Mouse (Mus musculus): ENCODE measurements at regions not wholly inside any gene's neighbourhood (a gene's known extent, or its start where the extent isn't known, plus 50 kb on each side); places are given as distances from the start of the nearest gene placed in this dataset.

DNA sequence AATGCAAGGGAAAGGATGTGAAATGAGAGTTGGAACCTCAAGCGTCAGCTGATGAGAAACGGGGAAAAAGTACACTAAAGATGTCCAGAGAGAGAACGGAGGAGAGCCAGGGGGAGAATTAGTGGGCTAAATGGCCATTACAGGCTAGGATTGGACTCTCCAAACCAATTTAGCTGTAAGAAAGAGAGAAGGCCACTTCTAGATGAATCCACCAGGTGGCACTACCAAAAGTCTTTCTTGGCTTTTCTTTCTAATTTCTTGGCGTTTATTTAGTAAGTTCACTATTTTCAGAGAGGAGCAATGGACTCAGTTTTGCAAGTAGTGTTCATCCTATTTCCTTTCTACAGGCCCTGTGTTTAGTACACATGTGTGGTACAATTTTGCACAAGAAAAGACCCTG lies 97.6 kb downstream of the Arrdc4 start:
- H3K36me3 ChIP-seq (ENCODE audit: control insufficient read depth, insufficient read depth, low read length, poor library complexity, severe bottlenecking): no peaks in the 10 kb centered on the region
- H3K4me3 ChIP-seq (ENCODE audit: insufficient read depth in 1 of 2, low read depth in 1 of 2, low read length in 2 of 2, poor library complexity in 1 of 2, severe bottlenecking in 1 of 2): no peak overlapping the region
- no peaks in the 10 kb centered on the region for H3K4me1 ChIP-seq (ENCODE audit: control insufficient read depth in 2 of 2, insufficient read depth in 2 of 2, low read length in 2 of 2, poor library complexity in 1 of 2)
- H3K9me3 ChIP-seq (ENCODE audit: control insufficient read depth, insufficient read depth, low read depth, low read length): no peaks in the 10 kb centered on the region
- H3K27ac ChIP-seq (ENCODE audit: insufficient read depth, low read depth, low read length, poor library complexity, severe bottlenecking): no peak overlapping the region
- in situ Hi-C loops (cut with MboI; ENCODE audit: low sequenced_read_pairs in 2 of 2, unreplicated experiment in 2 of 2): no loop called here
- H3K9ac ChIP-seq (ENCODE audit: insufficient read depth, low read depth, low read length, poor library complexity, severe bottlenecking): no peak overlapping the region
- no peak for DNase-seq (ENCODE audit: low read depth, low spot score)
- TF ChIP-seq ZC3H11A (IDR thresholded peaks at IDR 0.05; ENCODE audit: borderline replicate concordance, low read depth, low read length) (no peak), CHD2 (IDR thresholded peaks at IDR 0.05; ENCODE audit: low read depth, low read length) (no peak), ZNF384 (IDR thresholded peaks at IDR 0.05; ENCODE audit: low read depth, low read length) (no peak), HCFC1 (IDR thresholded peaks at IDR 0.05; ENCODE audit: borderline replicate concordance, insufficient read depth, low read length) (no peak), MAFK (IDR thresholded peaks at IDR 0.05; ENCODE audit: insufficient read depth, low read depth, low read length) (no peak)

DNA sequence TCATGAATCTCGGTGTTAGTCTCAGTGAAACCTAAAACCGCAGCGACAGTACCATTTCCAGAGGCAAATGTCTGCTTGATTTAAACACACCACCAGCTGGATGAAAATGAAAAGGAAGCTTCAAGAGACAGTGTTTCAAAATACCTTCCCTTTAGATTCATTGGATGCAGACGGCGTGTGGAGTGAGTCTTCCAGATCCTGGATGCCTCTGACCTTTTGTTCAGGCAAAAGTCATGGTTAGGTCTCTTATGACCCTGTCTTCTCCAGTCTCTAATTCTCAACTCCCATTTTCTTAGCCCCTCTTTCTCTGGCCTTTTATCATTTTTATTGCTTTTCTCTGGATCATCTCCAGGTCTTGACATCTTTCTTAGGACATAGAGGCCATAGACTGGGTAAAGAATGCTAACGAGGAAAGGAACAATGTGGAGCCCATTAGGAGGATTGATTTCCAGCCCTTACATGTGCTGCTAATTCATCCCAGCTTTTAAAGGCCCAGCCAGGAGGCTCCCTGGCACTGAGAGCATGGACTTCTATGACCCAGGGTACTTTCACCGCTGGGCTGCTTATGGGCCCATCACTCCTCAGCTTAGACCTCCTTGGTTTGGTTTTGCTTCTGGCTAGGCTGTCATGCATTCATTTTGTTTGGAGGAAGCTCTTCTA lies 111.4 kb downstream of the Arrdc4 start:
- TF ChIP-seq ZNF384 (IDR thresholded peaks at IDR 0.05; ENCODE audit: low read depth, low read length) (no peak), CHD2 (IDR thresholded peaks at IDR 0.05; ENCODE audit: low read depth, low read length) (no peak), ZC3H11A (IDR thresholded peaks at IDR 0.05; ENCODE audit: borderline replicate concordance, low read depth, low read length) (no peak), HCFC1 (IDR thresholded peaks at IDR 0.05; ENCODE audit: borderline replicate concordance, insufficient read depth, low read length) (no peak), MAFK (IDR thresholded peaks at IDR 0.05; ENCODE audit: insufficient read depth, low read depth, low read length) (no peak)
- H3K4me1 ChIP-seq (ENCODE audit: control insufficient read depth in 2 of 2, insufficient read depth in 2 of 2, low read length in 2 of 2, poor library complexity in 1 of 2): no peaks in the 10 kb centered on the region
- H3K9ac ChIP-seq (ENCODE audit: insufficient read depth, low read depth, low read length, poor library complexity, severe bottlenecking): no peak overlapping the region
- H3K27ac ChIP-seq (ENCODE audit: insufficient read depth, low read depth, low read length, poor library complexity, severe bottlenecking): no peak overlapping the region
- no peak for DNase-seq (ENCODE audit: low read depth, low spot score)
- in situ Hi-C loops (cut with MboI; ENCODE audit: low sequenced_read_pairs in 2 of 2, unreplicated experiment in 2 of 2): no loop called here
- no peaks in the 10 kb centered on the region for H3K9me3 ChIP-seq (ENCODE audit: control insufficient read depth, insufficient read depth, low read depth, low read length)
- no peak overlapping the region for H3K4me3 ChIP-seq (ENCODE audit: insufficient read depth in 1 of 2, low read depth in 1 of 2, low read length in 2 of 2, poor library complexity in 1 of 2, severe bottlenecking in 1 of 2)
- no peaks in the 10 kb centered on the region for H3K36me3 ChIP-seq (ENCODE audit: control insufficient read depth, insufficient read depth, low read length, poor library complexity, severe bottlenecking)

- H3K4me3 ChIP-seq (ENCODE audit: insufficient read depth in 1 of 2, low read depth in 1 of 2, low read length in 2 of 2, poor library complexity in 1 of 2, severe bottlenecking in 1 of 2): no peak overlapping the region
- no peaks in the 10 kb centered on the region for H3K4me1 ChIP-seq (ENCODE audit: control insufficient read depth in 2 of 2, insufficient read depth in 2 of 2, low read length in 2 of 2, poor library complexity in 1 of 2)
- H3K36me3 ChIP-seq (ENCODE audit: control insufficient read depth, insufficient read depth, low read length, poor library complexity, severe bottlenecking): no peaks in the 10 kb centered on the region
- no peak for DNase-seq (ENCODE audit: low read depth, low spot score)
- H3K9me3 ChIP-seq (ENCODE audit: control insufficient read depth, insufficient read depth, low read depth, low read length): no peaks in the 10 kb centered on the region
- TF ChIP-seq ZC3H11A (IDR thresholded peaks at IDR 0.05; ENCODE audit: borderline replicate concordance, low read depth, low read length) (no peak), CHD2 (IDR thresholded peaks at IDR 0.05; ENCODE audit: low read depth, low read length) (no peak), MAFK (IDR thresholded peaks at IDR 0.05; ENCODE audit: insufficient read depth, low read depth, low read length) (no peak), HCFC1 (IDR thresholded peaks at IDR 0.05; ENCODE audit: borderline replicate concordance, insufficient read depth, low read length) (no peak), ZNF384 (IDR thresholded peaks at IDR 0.05; ENCODE audit: low read depth, low read length) (no peak)
- no peak overlapping the region for H3K27ac ChIP-seq (ENCODE audit: insufficient read depth, low read depth, low read length, poor library complexity, severe bottlenecking)
- H3K9ac ChIP-seq (ENCODE audit: insufficient read depth, low read depth, low read length, poor library complexity, severe bottlenecking): no peak overlapping the region
- in situ Hi-C loops (cut with MboI; ENCODE audit: low sequenced_read_pairs in 2 of 2, unreplicated experiment in 2 of 2): no loop called here
These were observed 128.0 kb downstream of the Arrdc4 start for GRCm38 (mm10) chr7:68621080-68621479.

GRCm38 (mm10) chr7:68610499-68610898 lies 138.5 kb downstream of the Arrdc4 start:
- Histone ChIP-seq H3K4me3 (ENCODE audit: insufficient read depth in 1 of 2, low read depth in 1 of 2, low read length in 2 of 2, poor library complexity in 1 of 2, severe bottlenecking in 1 of 2) (no peak overlapping the region), H3K9ac (ENCODE audit: insufficient read depth, low read depth, low read length, poor library complexity, severe bottlenecking) (no peak overlapping the region), H3K4me1 (ENCODE audit: control insufficient read depth in 2 of 2, insufficient read depth in 2 of 2, low read length in 2 of 2, poor library complexity in 1 of 2) (no peaks in the 10 kb centered on the region), H3K9me3 (ENCODE audit: control insufficient read depth, insufficient read depth, low read depth, low read length) (no peaks in the 10 kb centered on the region), H3K36me3 (ENCODE audit: control insufficient read depth, insufficient read depth, low read length, poor library complexity, severe bottlenecking) (no peaks in the 10 kb centered on the region), H3K27ac (ENCODE audit: insufficient read depth, low read depth, low read length, poor library complexity, severe bottlenecking) (no peak overlapping the region)
- TF ChIP-seq ZNF384 (IDR thresholded peaks at IDR 0.05; ENCODE audit: low read depth, low read length) (no peak), ZC3H11A (IDR thresholded peaks at IDR 0.05; ENCODE audit: borderline replicate concordance, low read depth, low read length) (no peak), HCFC1 (IDR thresholded peaks at IDR 0.05; ENCODE audit: borderline replicate concordance, insufficient read depth, low read length) (no peak), CHD2 (IDR thresholded peaks at IDR 0.05; ENCODE audit: low read depth, low read length) (no peak), MAFK (IDR thresholded peaks at IDR 0.05; ENCODE audit: insufficient read depth, low read depth, low read length) (no peak)
- in situ Hi-C loops (cut with MboI; ENCODE audit: low sequenced_read_pairs in 2 of 2, unreplicated experiment in 2 of 2): no loop called here
- no peak for DNase-seq (ENCODE audit: low read depth, low spot score)

All from ES-E14 (cell line).